Mouse (Mus musculus): ENCODE measurements around the gene Ccdc157.

- TF ChIP-seq CTCF (IDR thresholded peaks at IDR 0.05; ENCODE audit: low read depth, low read length) (no peak), POLR2AphosphoS5 (IDR thresholded peaks at IDR 0.05; ENCODE audit: insufficient replicate concordance, low read depth, low read length) (no peak)
Observed at GRCm38 (mm10) chr11:4146381-4146780, 13.7 kb downstream of the Ccdc157 start.
